Mouse (Mus musculus) lung, embryonic 14.5 days (tissue): ENCODE results near the gene Prdm2. TPM values are rescaled to one million over a fixed set of nuclear protein-coding genes. Genes with fewer than 3 reads are reported as not detected.

Source experiments
- ATAC-seq: fragments of 200-750 bp; cut with Nextera tagmentation; 2 replicates; pipeline ENCODE4 v1.8.0; 2017; ENCODE audit warnings: mild to moderate bottlenecking, moderate TSS enrichment, moderate library complexity; ENCODE audit not compliant: insufficient read depth
- DNase-seq: peaks from one replicate; pipeline ENCODE4 v3.0.0-alpha.2; 2015
- H3K27ac ChIP-seq: fragments of 300-500 bp; sonication (generic); 2 replicates; pipeline ENCODE4 v1.5.1; 2014; ENCODE audit warnings: low read depth, mild to moderate bottlenecking, moderate library complexity
- H3K27me3 ChIP-seq: fragments of 300-500 bp; sonication (generic); 2 replicates; pipeline ENCODE4 v1.6.1; 2014; ENCODE audit warnings: low read length, control low read depth; ENCODE audit not compliant: insufficient read depth
- H3K36me3 ChIP-seq: fragments of 300-500 bp; sonication (generic); 2 replicates; pipeline ENCODE4 v1.6.1; 2014; ENCODE audit warnings: control low read depth; ENCODE audit not compliant: insufficient read depth
- H3K4me1 ChIP-seq: fragments of 300-500 bp; sonication (generic); 2 replicates; pipeline ENCODE4 v1.6.1; 2014; ENCODE audit warnings: antibody characterized with exemption, control low read depth; ENCODE audit not compliant: insufficient read depth
- H3K4me2 ChIP-seq: fragments of 300-500 bp; sonication (generic); 2 replicates; pipeline ENCODE4 v1.6.1; 2014; ENCODE audit warnings: mild to moderate bottlenecking
- H3K4me3 ChIP-seq: fragments of 300-500 bp; sonication (generic); 2 replicates; pipeline ENCODE4 v1.5.1; 2014; ENCODE audit warnings: low read depth, low read length
- H3K9ac ChIP-seq: fragments of 300-500 bp; sonication (generic); 2 replicates; pipeline ENCODE4 v1.6.1; 2014
- H3K9me3 ChIP-seq: fragments of 300-500 bp; sonication (generic); 2 replicates; pipeline ENCODE4 v1.6.1; 2016; ENCODE audit warnings: low read depth, low read length, control low read depth
- CTCF ChIP-seq: IDR thresholded peaks from 2 replicates; pipeline ENCODE4 v1.5.1; 2016; ENCODE audit warnings: antibody characterized with exemption, low read depth
- WGBS: fragments of 180-500 bp; shearing (Covaris S2); extraction: QIAGEN DNeasy Blood & Tissue Kit; methylation state at CpG from one replicate; pipeline ENCODE4 v1.1.7; 2014; 5-methylcytosine and 5-hydroxymethylcytosine counted together
- polyA plus RNA-seq: library from polyadenylated mRNA; unstranded; fragments of >200 nt; fragmentation: Nextera tagmentation; extraction: Ambion mirVana; gene quantifications from 2 replicates; pipeline ENCODE4 v1.2.1, GENCODE M21; 2014

Gene Prdm2
- polyA plus RNA-seq, 1 experiment from 2014 or later: 12.0 TPM

- no peaks in the 10 kb centered on the region for H3K27me3 ChIP-seq
- peak overlapping the region; percentile 79 for H3K4me3 ChIP-seq
- H3K9me3 ChIP-seq: no peaks in the 10 kb centered on the region
- H3K4me2 ChIP-seq: peak overlapping the region; percentile 89
- DNase-seq (peak; percentile 48), ATAC-seq (peak; percentile 77)
- peak overlapping the region; percentile 92 for H3K9ac ChIP-seq
- no peaks in the 10 kb centered on the region for H3K36me3 ChIP-seq
- peaks cover 3% of the 10 kb centered on the region; the same call in 1 of the 2 replicates for H3K4me1 ChIP-seq
- peak overlapping the region; percentile 84 for H3K27ac ChIP-seq
- 4% methylated on average over 43 of the region's 43 CpGs for WGBS
- no peak for TF ChIP-seq CTCF
These were observed 1.0 kb downstream of the Prdm2 start for GRCm38 (mm10) chr4:143211584-143212340.

- Histone ChIP-seq H3K36me3 (no peaks in the 10 kb centered on the region), H3K9me3 (no peaks in the 10 kb centered on the region), H3K4me1 (peaks cover 3% of the 10 kb centered on the region; the same call in 1 of the 2 replicates), H3K9ac (no peak overlapping the region), H3K4me3 (no peak overlapping the region), H3K27me3 (no peaks in the 10 kb centered on the region), H3K4me2 (no peak overlapping the region), H3K27ac (no peak overlapping the region)
- no peak for DNase-seq
- 86% methylated on average over 2 of the region's 2 CpGs for WGBS
- ATAC-seq: no peak
- TF ChIP-seq CTCF: no peak
These were observed 2.8 kb downstream of the Prdm2 start for GRCm38 (mm10) chr4:143209997-143210396.

- no peak overlapping the region for H3K9ac ChIP-seq
- ATAC-seq (no peak), DNase-seq (no peak)
- no peak overlapping the region for H3K4me2 ChIP-seq
- no peak overlapping the region for H3K4me3 ChIP-seq
- no peak overlapping the region for H3K27ac ChIP-seq
- no peaks in the 10 kb centered on the region for H3K27me3 ChIP-seq
- 77% methylated on average over 3 of the region's 3 CpGs for WGBS
- no peaks in the 10 kb centered on the region for H3K36me3 ChIP-seq
- no peaks in the 10 kb centered on the region for H3K9me3 ChIP-seq
- H3K4me1 ChIP-seq: no peaks in the 10 kb centered on the region
- no peak for TF ChIP-seq CTCF
These were observed 10.1 kb downstream of the Prdm2 start for GRCm38 (mm10) chr4:143202653-143203052.

GRCm38 (mm10) chr4:143198371-143198770 lies 14.4 kb downstream of the Prdm2 start:
- no peaks in the 10 kb centered on the region for H3K4me1 ChIP-seq
- no peak for TF ChIP-seq CTCF
- H3K9me3 ChIP-seq: no peaks in the 10 kb centered on the region
- H3K27ac ChIP-seq: no peak overlapping the region
- no peaks in the 10 kb centered on the region for H3K36me3 ChIP-seq
- H3K9ac ChIP-seq: no peak overlapping the region
- no peaks in the 10 kb centered on the region for H3K27me3 ChIP-seq
- DNase-seq: no peak
- no peak overlapping the region for H3K4me3 ChIP-seq
- no peak overlapping the region for H3K4me2 ChIP-seq
- no peak for ATAC-seq
- 45% methylated on average over 3 of the region's 3 CpGs for WGBS

- Histone ChIP-seq H3K9me3 (no peaks in the 10 kb centered on the region), H3K4me3 (no peak overlapping the region), H3K27me3 (no peaks in the 10 kb centered on the region), H3K4me1 (no peaks in the 10 kb centered on the region), H3K9ac (no peak overlapping the region), H3K27ac (no peak overlapping the region), H3K36me3 (no peaks in the 10 kb centered on the region), H3K4me2 (no peak overlapping the region)
- WGBS: 39% methylated on average over 5 of the region's 5 CpGs
- ATAC-seq (no peak), DNase-seq (no peak)
- no peak for TF ChIP-seq CTCF
These were observed 14.9 kb downstream of the Prdm2 start for GRCm38 (mm10) chr4:143197845-143198356.

GRCm38 (mm10) chr4:143194328-143194727 lies 18.5 kb downstream of the Prdm2 start:
- TF ChIP-seq CTCF: no peak
- ATAC-seq: no peak

GRCm38 (mm10) chr4:143193164-143193563 lies 19.6 kb downstream of the Prdm2 start:
- no peak overlapping the region for H3K9ac ChIP-seq
- ATAC-seq (no peak), DNase-seq (no peak)
- H3K4me1 ChIP-seq: no peaks in the 10 kb centered on the region
- WGBS: 82% methylated on average over 6 of the region's 6 CpGs
- no peaks in the 10 kb centered on the region for H3K36me3 ChIP-seq
- H3K4me2 ChIP-seq: no peak overlapping the region
- no peaks in the 10 kb centered on the region for H3K27me3 ChIP-seq
- H3K4me3 ChIP-seq: no peak overlapping the region
- no peak overlapping the region for H3K27ac ChIP-seq
- TF ChIP-seq CTCF: no peak
- H3K9me3 ChIP-seq: no peaks in the 10 kb centered on the region

More at GRCm38 (mm10) chr4:143194328-143194727, 18.5 kb downstream of the Prdm2 start:
- no peak overlapping the region for H3K4me3 ChIP-seq
- no peaks in the 10 kb centered on the region for H3K36me3 ChIP-seq
- no peak overlapping the region for H3K27ac ChIP-seq
- no peak overlapping the region for H3K4me2 ChIP-seq
- H3K4me1 ChIP-seq: no peaks in the 10 kb centered on the region
- no peaks in the 10 kb centered on the region for H3K27me3 ChIP-seq
- no peak for DNase-seq
- 55% methylated on average over 5 of the region's 5 CpGs for WGBS
- no peaks in the 10 kb centered on the region for H3K9me3 ChIP-seq
- no peak overlapping the region for H3K9ac ChIP-seq
